In the genomic region with DNA sequence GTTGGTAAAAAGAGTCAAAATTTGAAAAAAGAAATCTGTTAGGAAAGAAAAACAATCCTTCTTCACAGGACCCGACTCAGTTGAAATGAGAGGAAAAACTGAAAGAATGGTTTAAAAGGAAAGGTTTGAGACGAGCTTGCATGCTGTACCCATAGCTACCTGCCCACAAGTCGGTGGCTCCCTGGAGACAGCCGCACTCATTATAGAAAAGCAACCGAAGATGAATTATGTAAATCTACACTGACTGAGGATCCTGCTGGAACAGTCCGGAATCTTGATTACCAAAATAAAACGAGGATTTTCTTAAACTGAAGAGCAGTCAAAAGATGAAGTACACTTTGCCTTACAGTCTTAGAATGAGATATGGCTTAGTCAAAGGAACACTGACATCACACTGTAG, we compare ENCODE assay signal across 21 mouse cellular contexts. TPM values are rescaled to one million over a fixed set of nuclear protein-coding genes. Genes with fewer than 3 reads are reported as not detected.
DNase-seq lines count a peak whose midpoint lies in the region; ATAC-seq lines count a peak whose summit lies in the region.
"Had no signal": no experiment of that assay in that cellular context is flagged by ENCODE, and none has a peak within 500 bp of the region (broad histone marks: within the 10 kb centered on the region; RNA-seq: fewer than 3 reads in every experiment).

No protein-coding gene starts in this region.

- ATAC-seq in frontal cortex, adult (ENCODE audit: low TSS enrichment) = peak; percentile 98
- ATAC-seq: forebrain, embryonic 15.5 days; hindbrain, embryonic 16.5 days; Patski had no signal

- intact Hi-C loops in left cerebral cortex, postnatal 25 days (cut with DNase I) = no loop called here
- intact Hi-C loops in left cerebral cortex, postnatal 10 days (cut with DNase I) = no loop called here

- no peak for DNase-seq in frontal cortex, postnatal 14 days (ENCODE audit: low spot score in 2 of 2)
- DNase-seq in left cerebral cortex, postnatal 25 days (ENCODE audit: low spot score in 2 of 2) = peak; percentile 48 to 81
- no peak for DNase-seq in left cerebral cortex, postnatal 10 days (ENCODE audit: extremely low spot score in 1 of 2, low spot score in 2 of 2)
- DNase-seq in right cerebral cortex, adult 18-20 months = peak; percentile 38
- no peak for DNase-seq in right cerebral cortex, postnatal 4 days
- peak; percentile 59 for DNase-seq in brain, adult 2 months (ENCODE audit: low read depth, low spot score)
- DNase-seq: adrenal gland, postnatal 10 days; adrenal gland, postnatal 36 days; B cell, adult 2 months; cerebellum, adult 11 months; cerebellum, adult 2 months; cerebellum, adult 9-11 months; cerebellum, postnatal 25 days; gastrocnemius, postnatal 25 days; heart, adult 18-20 months; heart, postnatal 10 days; heart, postnatal 36 days had no signal

RNA-seq across cellular contexts. Expression of a gene that starts 26.4 kb away (rescaled TPM):
- total RNA-seq in left cerebral cortex, postnatal 25 days (2021) = 10 to 100 TPM; 64.5 to 66.0 TPM
- 10 to 100 TPM; 64.4 to 66.2 TPM for total RNA-seq in left cerebral cortex, postnatal 10 days (2021)

Comparison
In these comparisons a context has a peak if more than half of its experiments do, and no peak if none do; other contexts are left out.
1. DNase-seq: peak in left cerebral cortex, postnatal 25 days (2 of 2), right cerebral cortex, adult 18-20 months (single experiment) and brain, adult 2 months (single experiment); none in frontal cortex, postnatal 14 days (0 of 2), left cerebral cortex, postnatal 10 days (0 of 2) and right cerebral cortex, postnatal 4 days (single experiment).